Mouse (Mus musculus) kidney, adult 2 months (tissue): ENCODE data around the gene Spc24.

ENCODE experiments used
- CTCF ChIP-seq: fragments of 200-500 bp; conservative IDR thresholded peaks from 2 replicates; pipeline ENCODE4 v1.5.1; 2011; ENCODE audit warnings: low read depth, mild to moderate bottlenecking, control low read depth, low read length, moderate library complexity, mixed read lengths; ENCODE audit not compliant: insufficient read depth, insufficient read length
- POLR2A ChIP-seq: fragments of 200-500 bp; IDR thresholded peaks from one replicate; pipeline ENCODE4 v1.6.1; 2011; ENCODE audit warnings: low read depth, low read length, control low read depth

DNA sequence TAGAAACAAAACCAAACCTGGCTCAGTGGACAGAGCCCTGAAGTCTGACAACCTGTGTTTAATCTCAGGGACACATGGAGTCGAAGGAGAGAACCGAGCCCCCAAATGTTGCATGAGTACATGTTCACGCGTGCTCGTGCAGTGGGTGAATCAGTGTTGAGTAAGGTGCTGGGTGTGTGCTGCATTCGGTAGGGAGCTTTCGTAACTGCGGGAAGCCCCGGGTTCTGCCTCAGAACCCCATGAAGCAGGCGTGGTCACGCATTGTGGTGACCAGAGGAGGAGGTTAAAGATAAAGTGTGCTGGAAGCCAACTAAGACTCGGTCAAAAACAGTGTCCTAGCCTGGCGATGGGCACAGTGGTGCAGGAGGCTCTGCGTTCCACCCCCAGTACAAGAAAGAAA lies 19.7 kb downstream of the Spc24 start:
- TF ChIP-seq CTCF (no peak), POLR2A (no peak)
